Mouse (Mus musculus) hindbrain, embryonic 10.5 days (tissue): ENCODE results near the gene Olfr142. TPM values are rescaled to one million over a fixed set of nuclear protein-coding genes. Genes with fewer than 3 reads are reported as not detected.
"Not testable (repeated sequence)": the region's sequence is repeated elsewhere in the genome, so short reads cannot be mapped to it uniquely, and the experiment has no call there.

Source experiments
- DNase-seq: peaks from one replicate; pipeline ENCODE4 v3.0.0-alpha.2; 2017; ENCODE audit warnings: low spot score
- H3K27ac ChIP-seq: fragments of 300-500 bp; sonication (generic); 2 replicates; pipeline ENCODE4 v1.5.1; 2016; ENCODE audit warnings: mild to moderate bottlenecking, moderate library complexity
- H3K27me3 ChIP-seq: fragments of 300-500 bp; sonication (generic); 2 replicates; pipeline ENCODE4 v1.6.1; 2016; ENCODE audit warnings: mild to moderate bottlenecking; ENCODE audit not compliant: poor library complexity, insufficient read depth, severe bottlenecking
- H3K36me3 ChIP-seq: fragments of 300-500 bp; sonication (generic); 2 replicates; pipeline ENCODE4 v1.6.1; 2016; ENCODE audit warnings: mild to moderate bottlenecking, moderate library complexity
- H3K4me1 ChIP-seq: fragments of 300-500 bp; sonication (generic); replicated peaks from 2 replicates; pipeline ENCODE4 v1.6.1; 2016; ENCODE audit warnings: mild to moderate bottlenecking
- H3K4me3 ChIP-seq: fragments of 300-500 bp; sonication (generic); 2 replicates; pipeline ENCODE4 v1.5.1; 2016; ENCODE audit warnings: mild to moderate bottlenecking, moderate library complexity
- H3K9me3 ChIP-seq: fragments of 300-500 bp; sonication (generic); 2 replicates; pipeline ENCODE4 v1.6.1; 2016; ENCODE audit warnings: mild to moderate bottlenecking, moderate library complexity
- WGBS: fragments of 180-500 bp; shearing (Covaris S2); methylation state at CpG from one replicate; pipeline ENCODE4 v1.1.7; 2016; 5-methylcytosine and 5-hydroxymethylcytosine counted together
- polyA plus RNA-seq: library from polyadenylated mRNA; unstranded; fragments of >200 nt; fragmentation: Nextera tagmentation; extraction: Ambion mirVana; gene quantifications from 2 replicates; pipeline ENCODE4 v1.2.1, GENCODE M21; 2016

The Olfr142 gene
- not detected in 2 replicates for polyA plus RNA-seq

GRCm38 (mm10) chr2:90257492-90257891 lies at the start of gene Olfr142:
Gene Olfr142 (minus strand): TSS chr2:90257592.
- H3K9me3 ChIP-seq = no peaks in the 10 kb centered on the region
- 92% methylated on average over 4 of the region's 4 CpGs for WGBS
- H3K36me3 ChIP-seq = no peaks in the 10 kb centered on the region
- H3K4me1 ChIP-seq = no peaks in the 10 kb centered on the region
- H3K4me3 ChIP-seq = no peak within 1 kb of the TSS
- H3K27ac ChIP-seq = no peak within 1 kb of the TSS
- DNase-seq = no peak
- no peaks in the 10 kb centered on the region for H3K27me3 ChIP-seq

GRCm38 (mm10) chr2:90292741-90293140 lies 35.3 kb upstream of the Olfr142 start, which contains the start of gene Olfr1272:
Gene Olfr1272 (minus strand): TSS chr2:90292841.
- DNase-seq = no peak
- H3K27ac ChIP-seq = no peak within 1 kb of the TSS
- no peak within 1 kb of the TSS for H3K4me3 ChIP-seq
- 79% methylated on average over 6 of the region's 6 CpGs for WGBS
- H3K4me1 ChIP-seq = no peaks in the 10 kb centered on the region
- no peaks in the 10 kb centered on the region for H3K36me3 ChIP-seq
- H3K27me3 ChIP-seq = no peaks in the 10 kb centered on the region
- H3K9me3 ChIP-seq = no peaks in the 10 kb centered on the region

GRCm38 (mm10) chr2:90270932-90271331 lies 13.5 kb upstream of the Olfr142 start, which contains the start of gene Olfr1271:
Gene Olfr1271 (minus strand): TSS chr2:90271032.
- Histone ChIP-seq H3K36me3 (no peaks in the 10 kb centered on the region), H3K4me3 (no peak within 1 kb of the TSS), H3K9me3 (no peaks in the 10 kb centered on the region), H3K27me3 (no peaks in the 10 kb centered on the region), H3K4me1 (no peaks in the 10 kb centered on the region), H3K27ac (no peak within 1 kb of the TSS)
- WGBS = 89% methylated on average over 2 of the region's 2 CpGs
- DNase-seq = no peak

GRCm38 (mm10) chr2:90224393-90224792 lies 33.0 kb downstream of the Olfr142 start, which contains the start of gene Olfr1506:
Gene Olfr1506 (minus strand): TSS chr2:90224493.
- not testable (repeated sequence) for H3K4me3 ChIP-seq, H3K27ac ChIP-seq, H3K4me1 ChIP-seq, DNase-seq, H3K9me3 ChIP-seq, H3K27me3 ChIP-seq, H3K36me3 ChIP-seq
- WGBS = no CpG with 5 or more reads among the region's 6 CpGs

Other genes with a start within 250 kb of the Olfr142 start
- gene Olfr1263, start 245.5 kb downstream of the Olfr142 start, polyA plus RNA-seq = not detected in 2 replicates
- not detected in 2 replicates for gene Olfr1264, start 232.0 kb downstream of the Olfr142 start, polyA plus RNA-seq
- not detected in 2 replicates for gene Olfr1265, start 222.3 kb downstream of the Olfr142 start, polyA plus RNA-seq
- gene Olfr140, start 194.0 kb downstream of the Olfr142 start, polyA plus RNA-seq = not detected in 2 replicates
- gene Olfr1269, start 136.2 kb downstream of the Olfr142 start, polyA plus RNA-seq = not detected in 2 replicates
- gene Olfr32, start 115.3 kb downstream of the Olfr142 start, polyA plus RNA-seq = not detected in 2 replicates
- gene Olfr1270, start 104.5 kb downstream of the Olfr142 start, polyA plus RNA-seq = not detected in 2 replicates
- not detected in 2 replicates for gene Olfr1506, start 33.1 kb downstream of the Olfr142 start, polyA plus RNA-seq
- not detected in 2 replicates for gene Olfr1271, start 13.4 kb upstream of the Olfr142 start, polyA plus RNA-seq
- not detected in 2 replicates for gene Olfr1272, start 35.2 kb upstream of the Olfr142 start, polyA plus RNA-seq
- gene Gm13769, start 64.6 kb upstream of the Olfr142 start, polyA plus RNA-seq = not detected in 2 replicates
- not detected in 2 replicates for gene Olfr1274-ps, start 141.1 kb upstream of the Olfr142 start, polyA plus RNA-seq